Mouse (Mus musculus) kidney, adult 2 months (tissue): ENCODE results near the gene Nid1. TPM values are rescaled to one million over a fixed set of nuclear protein-coding genes. Genes with fewer than 3 reads are reported as not detected.
"Not testable (repeated sequence)": the region's sequence is repeated elsewhere in the genome, so short reads cannot be mapped to it uniquely, and the experiment has no call there.

Source experiments
- DNase-seq: peaks from one replicate; pipeline ENCODE4 v3.0.0; 2021
- H3K27ac ChIP-seq: fragments of 200-500 bp; 2 replicates; pipeline ENCODE4 v1.5.1; 2012; ENCODE audit warnings: low read depth, low read length, control low read depth, inconsistent platforms; ENCODE audit not compliant: insufficient read depth
- H3K27me3 ChIP-seq: fragments of 200-500 bp; replicated peaks from 2 replicates; pipeline ENCODE4 v1.6.1; 2012; ENCODE audit warnings: mild to moderate bottlenecking, moderate library complexity, low read length, inconsistent platforms; ENCODE audit not compliant: control insufficient read depth, insufficient read depth
- H3K36me3 ChIP-seq: fragments of 200-500 bp; 2 replicates; pipeline ENCODE4 v1.6.1; 2012; ENCODE audit warnings: mild to moderate bottlenecking, moderate library complexity, low read length, inconsistent platforms; ENCODE audit not compliant: control insufficient read depth, insufficient read depth
- H3K4me1 ChIP-seq: fragments of 200-500 bp; 2 replicates; pipeline ENCODE4 v1.6.1; 2011; ENCODE audit warnings: low read length; ENCODE audit not compliant: control insufficient read depth, insufficient read depth
- H3K4me3 ChIP-seq: fragments of 200-500 bp; 2 replicates; pipeline ENCODE4 v1.5.1; 2011; ENCODE audit warnings: mild to moderate bottlenecking, low read depth, low read length, control low read depth; ENCODE audit not compliant: insufficient read depth
- CTCF ChIP-seq: fragments of 200-500 bp; conservative IDR thresholded peaks from 2 replicates; pipeline ENCODE4 v1.5.1; 2011; ENCODE audit warnings: low read depth, mild to moderate bottlenecking, control low read depth, low read length, moderate library complexity, mixed read lengths; ENCODE audit not compliant: insufficient read depth, insufficient read length
- POLR2A ChIP-seq: fragments of 200-500 bp; IDR thresholded peaks from one replicate; pipeline ENCODE4 v1.6.1; 2011; ENCODE audit warnings: low read depth, low read length, control low read depth
- WGBS: fragments of 180-500 bp; shearing (Covaris S2); methylation state at CpG from one replicate; pipeline ENCODE4 v1.1.7; 2018; 5-methylcytosine and 5-hydroxymethylcytosine counted together
- polyA plus RNA-seq: library from polyadenylated mRNA; depleted of rRNA; stranded (reverse); fragments of >200 nt; gene quantifications from 2 replicates; pipeline ENCODE4 v1.2.3, GENCODE M21; 2012

Nid1 gene
- polyA plus RNA-seq, 1 experiment, result 64.6 TPM

GRCm38 (mm10) chr13:13450931-13451330, 13.6 kb downstream of the Nid1 start:
- H3K4me1 ChIP-seq, DNase-seq, H3K4me3 ChIP-seq, H3K36me3 ChIP-seq, H3K27ac ChIP-seq, H3K27me3 ChIP-seq: not testable (repeated sequence)
- WGBS, result 74% methylated on average over 1 of the region's 1 CpGs

- H3K27ac ChIP-seq, H3K4me3 ChIP-seq, H3K27me3 ChIP-seq, H3K4me1 ChIP-seq, H3K36me3 ChIP-seq, DNase-seq: not testable (repeated sequence)
- 84% methylated on average over 6 of the region's 6 CpGs for WGBS
Measured at GRCm38 (mm10) chr13:13453332-13453731, 16.0 kb downstream of the Nid1 start.

DNA sequence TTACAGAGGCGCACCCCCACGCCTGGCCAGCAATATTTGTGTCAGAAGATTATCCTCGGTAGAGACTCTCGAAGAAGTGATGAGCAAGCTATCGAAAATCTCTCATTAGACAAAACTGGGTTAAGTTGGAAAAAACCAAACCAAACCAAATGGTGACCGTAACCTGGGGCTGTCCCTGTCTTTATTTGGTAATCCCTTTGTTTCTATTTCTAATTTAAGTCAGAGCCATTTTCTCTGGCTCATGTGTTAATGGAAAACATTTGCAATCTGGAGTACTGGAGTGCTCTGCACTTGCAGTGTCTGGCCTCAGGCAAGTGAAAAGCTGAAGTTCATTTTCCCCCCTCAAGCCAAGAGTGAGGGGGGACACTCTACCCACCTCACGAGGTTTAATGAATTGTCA, 16.9 kb downstream of the Nid1 start:
- DNase-seq, H3K36me3 ChIP-seq, H3K4me1 ChIP-seq, H3K27me3 ChIP-seq, H3K4me3 ChIP-seq, H3K27ac ChIP-seq: not testable (repeated sequence)
- 89% methylated on average over 7 of the region's 7 CpGs for WGBS

GRCm38 (mm10) chr13:13455632-13456492, 18.5 kb downstream of the Nid1 start:
- H3K4me1 ChIP-seq, H3K36me3 ChIP-seq, H3K27ac ChIP-seq, H3K4me3 ChIP-seq, DNase-seq, H3K27me3 ChIP-seq: not testable (repeated sequence)
- 44% methylated on average over 9 of the region's 9 CpGs for WGBS

DNA sequence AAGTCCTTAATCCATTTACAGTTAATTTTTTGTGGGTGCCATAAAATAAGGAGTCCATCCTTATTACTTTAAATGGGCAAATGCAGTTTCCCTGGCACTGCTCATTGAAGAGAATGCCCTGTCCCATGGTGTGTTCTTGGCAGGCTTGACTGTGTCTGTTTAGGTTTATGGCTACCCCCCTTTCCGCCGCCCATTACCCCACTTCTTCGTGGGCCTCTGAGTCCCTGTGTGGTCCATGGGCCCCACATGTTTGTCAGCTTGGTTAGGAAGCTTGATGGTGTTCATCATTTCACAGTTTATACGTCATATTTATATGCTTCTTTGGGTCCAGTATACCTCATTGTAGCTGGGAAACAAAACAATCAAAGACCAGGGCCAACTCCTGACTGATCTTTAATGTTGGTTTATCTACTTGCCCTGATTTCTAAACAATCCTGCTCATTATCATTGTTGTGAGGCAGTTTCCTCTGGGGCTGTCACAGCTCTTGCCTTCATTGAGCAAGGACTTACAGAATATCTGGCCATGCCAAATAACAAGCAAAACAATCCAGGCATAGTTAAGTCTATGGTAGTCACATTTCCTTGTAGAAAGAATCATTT, 20.9 kb downstream of the Nid1 start:
- no peaks in the 10 kb centered on the region for H3K27me3 ChIP-seq
- DNase-seq, result no peak
- H3K4me1 ChIP-seq, result no peaks in the 10 kb centered on the region
- WGBS, result 81% methylated on average over 4 of the region's 4 CpGs
- H3K36me3 ChIP-seq, result no peaks in the 10 kb centered on the region
- H3K4me3 ChIP-seq, result no peak overlapping the region
- H3K27ac ChIP-seq, result no peak overlapping the region
- TF ChIP-seq POLR2A (no peak), CTCF (no peak)

DNA sequence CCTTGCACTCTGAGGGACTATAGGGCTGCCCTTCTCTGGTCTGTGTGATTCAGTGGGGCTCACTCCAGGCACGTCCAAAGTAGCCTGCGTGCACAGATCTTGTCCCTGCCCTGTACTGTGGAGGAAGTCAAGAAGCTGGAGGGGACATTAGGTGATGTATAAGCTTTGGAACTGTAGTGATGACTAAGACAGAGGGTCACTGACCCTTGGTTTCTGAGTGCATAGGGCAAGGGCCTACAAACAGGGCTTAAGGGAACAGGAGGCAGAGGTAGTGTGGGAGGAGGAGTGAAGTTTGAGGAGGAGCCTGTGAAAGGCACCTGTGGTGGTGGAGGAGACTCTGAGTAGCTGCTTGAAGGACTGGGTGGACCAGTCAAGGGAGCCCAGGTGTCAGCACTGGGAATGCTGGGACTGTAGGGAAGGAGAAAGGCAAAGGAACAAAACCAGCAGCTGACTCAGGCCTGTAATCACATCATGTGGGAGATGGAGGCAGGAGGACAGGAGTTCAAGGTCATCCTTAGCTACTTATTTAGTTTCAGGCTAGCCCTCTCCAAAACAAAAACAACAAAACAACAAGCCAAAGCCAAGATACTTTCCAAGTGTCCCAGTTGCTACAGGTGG, 23.3 kb downstream of the Nid1 start:
- Histone ChIP-seq H3K27me3 (no peaks in the 10 kb centered on the region), H3K27ac (no peak overlapping the region)
- whole genome bisulfite sequencing, result 75% methylated on average over 2 of the region's 2 CpGs

DNA sequence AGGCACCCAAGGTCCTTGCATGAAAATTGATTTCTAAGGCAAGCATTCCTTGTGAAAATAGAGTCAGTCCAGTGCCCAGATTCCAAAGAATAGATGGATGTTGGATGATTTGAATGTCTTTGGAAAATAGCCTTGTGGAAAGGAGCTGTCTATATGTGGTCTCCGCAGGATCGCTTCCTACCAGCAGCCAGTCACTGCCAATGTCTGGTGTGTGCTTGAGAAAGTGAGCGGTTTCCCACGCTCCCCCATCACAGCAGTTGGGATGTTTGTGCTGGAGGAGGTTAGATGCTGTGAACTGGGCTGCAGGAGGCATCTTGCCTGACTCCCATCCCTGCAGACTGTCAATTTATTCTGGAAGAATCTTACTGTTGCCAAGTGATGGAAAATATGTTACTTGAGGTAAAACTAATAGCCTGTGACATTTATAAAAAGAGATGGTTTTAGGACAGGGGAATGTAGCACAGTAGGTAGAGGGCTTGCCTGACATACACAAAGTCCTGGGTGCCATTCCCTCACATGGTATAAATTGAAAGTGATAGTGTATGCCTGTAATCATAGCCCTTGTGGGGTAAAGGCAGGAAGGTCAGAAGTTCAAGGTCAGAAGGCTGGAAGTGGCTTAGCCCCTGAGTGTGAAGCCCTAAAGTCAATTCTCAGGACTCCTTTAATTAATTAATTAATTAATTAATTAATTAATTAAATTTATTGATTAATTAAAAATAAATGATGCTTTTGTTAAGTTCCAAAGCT, 24.3 kb downstream of the Nid1 start:
- no peaks in the 10 kb centered on the region for H3K36me3 ChIP-seq
- DNase-seq, result no peak
- 91% methylated on average over 4 of the region's 4 CpGs for WGBS
- TF ChIP-seq CTCF (no peak), POLR2A (no peak)
- H3K4me3 ChIP-seq, result no peak overlapping the region
- no peak overlapping the region for H3K27ac ChIP-seq
- no peaks in the 10 kb centered on the region for H3K27me3 ChIP-seq
- no peaks in the 10 kb centered on the region for H3K4me1 ChIP-seq

More for the DNA sequence above, 23.3 kb downstream of the Nid1 start:
- DNase-seq, result no peak
- H3K36me3 ChIP-seq, result no peaks in the 10 kb centered on the region
- H3K4me3 ChIP-seq, result no peak overlapping the region
- H3K4me1 ChIP-seq, result no peaks in the 10 kb centered on the region
- TF ChIP-seq CTCF (no peak), POLR2A (no peak)
